Mouse (Mus musculus) stomach, embryonic 14.5 days (tissue): ENCODE results near the gene Fgb. TPM values are rescaled to one million over a fixed set of nuclear protein-coding genes. Genes with fewer than 3 reads are reported as not detected.

ENCODE experiments used
- ATAC-seq: fragments of 200-750 bp; cut with Nextera tagmentation; 2 replicates; pipeline ENCODE4 v1.8.0; 2017; ENCODE audit warnings: low read depth, moderate TSS enrichment; ENCODE audit not compliant: insufficient number of reproducible peaks, insufficient read depth, low FRiP score
- H3K27ac ChIP-seq: fragments of 300-500 bp; sonication (generic); 2 replicates; pipeline ENCODE4 v1.5.1; 2014; ENCODE audit warnings: mild to moderate bottlenecking, low read length, moderate library complexity, mixed read lengths
- H3K27me3 ChIP-seq: fragments of 300-500 bp; sonication (generic); 2 replicates; pipeline ENCODE4 v1.6.1; 2014; ENCODE audit warnings: low read length, control low read depth, mixed read lengths; ENCODE audit not compliant: control insufficient read depth, insufficient read depth
- H3K36me3 ChIP-seq: fragments of 300-500 bp; sonication (generic); 2 replicates; pipeline ENCODE4 v1.6.1; 2014; ENCODE audit warnings: mild to moderate bottlenecking, control low read depth, low read length, moderate library complexity, mixed read lengths; ENCODE audit not compliant: control insufficient read depth, insufficient read depth
- H3K4me1 ChIP-seq: fragments of 300-500 bp; sonication (generic); 2 replicates; pipeline ENCODE4 v1.6.1; 2014; ENCODE audit warnings: low read length, control low read depth, mixed read lengths; ENCODE audit not compliant: control insufficient read depth, insufficient read depth
- H3K4me2 ChIP-seq: fragments of 300-500 bp; sonication (generic); replicated peaks from 2 replicates; pipeline ENCODE4 v1.6.1; 2014; ENCODE audit warnings: low read depth, low read length, control low read depth
- H3K4me3 ChIP-seq: fragments of 300-500 bp; sonication (generic); 2 replicates; pipeline ENCODE4 v1.5.1; 2014; ENCODE audit warnings: low read depth, low read length, control low read depth
- H3K9ac ChIP-seq: fragments of 300-500 bp; sonication (generic); replicated peaks from 2 replicates; pipeline ENCODE4 v1.6.1; 2014; ENCODE audit warnings: low read depth, mild to moderate bottlenecking, control low read depth, low read length, moderate library complexity, mixed read lengths
- H3K9me3 ChIP-seq: fragments of 300-500 bp; sonication (generic); 2 replicates; pipeline ENCODE4 v1.6.1; 2016; ENCODE audit warnings: low read depth, low read length, control low read depth; ENCODE audit not compliant: control insufficient read depth
- WGBS: fragments of 180-500 bp; shearing (Covaris S2); extraction: QIAGEN DNeasy Blood & Tissue Kit; methylation state at CpG from one replicate; pipeline ENCODE4 v1.1.7; 2014; 5-methylcytosine and 5-hydroxymethylcytosine counted together
- polyA plus RNA-seq: library from polyadenylated mRNA; unstranded; fragments of >200 nt; fragmentation: Nextera tagmentation; extraction: Ambion mirVana; gene quantifications from 2 replicates; pipeline ENCODE4 v1.2.1, GENCODE M21; 2014

The Fgb gene
- polyA plus RNA-seq, 1 experiment from 2014 or later = 0.29 TPM

DNA sequence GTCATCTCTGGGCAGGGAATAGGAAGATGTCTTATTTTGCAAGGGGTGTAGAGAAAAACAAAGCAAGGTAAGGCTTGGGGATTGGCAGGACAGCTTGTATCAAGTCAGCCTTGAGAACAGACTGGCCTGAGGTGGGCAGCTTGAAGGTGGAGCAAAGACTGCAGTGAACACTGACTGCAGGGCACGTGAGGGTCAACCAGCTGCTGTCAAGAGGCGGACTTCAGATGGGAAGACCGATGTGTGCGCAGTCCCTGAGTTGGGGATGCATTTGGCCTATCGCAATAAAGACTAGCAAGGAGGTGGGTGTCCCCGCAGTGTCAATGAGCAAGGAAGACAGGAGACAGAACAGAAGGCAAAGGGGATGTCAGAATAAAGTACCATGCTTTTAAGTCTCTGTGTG, 56.7 kb downstream of the Fgb start:
- H3K27ac ChIP-seq = no peak overlapping the region
- no peak for ATAC-seq
- WGBS = 73% methylated on average over 6 of the region's 6 CpGs

GRCm38 (mm10) chr3:82991963-82992362, 57.7 kb downstream of the Fgb start:
- no peak overlapping the region for H3K4me3 ChIP-seq
- H3K27ac ChIP-seq = no peak overlapping the region
- H3K9me3 ChIP-seq = no peaks in the 10 kb centered on the region
- no peak for ATAC-seq
- H3K27me3 ChIP-seq = no peaks in the 10 kb centered on the region
- no peaks in the 10 kb centered on the region for H3K36me3 ChIP-seq
- H3K4me2 ChIP-seq = no peak overlapping the region
- WGBS = 67% methylated on average over 12 of the region's 12 CpGs
- peaks cover 3% of the 10 kb centered on the region; the same call in 1 of the 2 replicates for H3K4me1 ChIP-seq
- no peak overlapping the region for H3K9ac ChIP-seq

More for the DNA sequence above, 56.7 kb downstream of the Fgb start:
- no peaks in the 10 kb centered on the region for H3K27me3 ChIP-seq
- H3K4me1 ChIP-seq = peaks cover 3% of the 10 kb centered on the region; the same call in 1 of the 2 replicates
- no peaks in the 10 kb centered on the region for H3K9me3 ChIP-seq
- no peak overlapping the region for H3K4me2 ChIP-seq
- no peaks in the 10 kb centered on the region for H3K36me3 ChIP-seq
- H3K4me3 ChIP-seq = no peak overlapping the region
- H3K9ac ChIP-seq = no peak overlapping the region

Other genes with a start within 250 kb of the Fgb start
- 8.6 and 9.0 TPM in 2 replicates for gene Rbm46, start 173.4 kb downstream of the Fgb start, polyA plus RNA-seq
- gene Lrat, start 145.9 kb downstream of the Fgb start, polyA plus RNA-seq = 0.36 and 0.43 TPM in 2 replicates
- gene Fgg, start 42.1 kb downstream of the Fgb start, polyA plus RNA-seq = 0.95 TPM in 1 of 2 replicates, not detected in the other
- gene Fga, start 23.8 kb downstream of the Fgb start, polyA plus RNA-seq = 0.14 and 0.27 TPM in 2 replicates
- gene Plrg1, start 5.7 kb upstream of the Fgb start, polyA plus RNA-seq = 98.0 and 103 TPM in 2 replicates
- 0.78 and 0.94 TPM in 2 replicates for gene Dchs2, start 78.1 kb upstream of the Fgb start, polyA plus RNA-seq